Mouse (Mus musculus): ENCODE results near the gene Ncstn. TPM values are rescaled to one million over a fixed set of nuclear protein-coding genes. Genes with fewer than 3 reads are reported as not detected.

Ncstn gene
- 105 and 107 TPM in 2 replicates for polyA plus RNA-seq (2015; fragmentation: Nextera tagmentation; extraction: Ambion mirVana)

- H3K4me2 ChIP-seq (ENCODE audit: low read length), result peak within 1 kb of the TSS; percentile 84
- under 1% methylated on average over 40 of the region's 40 CpGs for WGBS
- H3K27ac ChIP-seq (ENCODE audit: low read length), result peak within 1 kb of the TSS; percentile 86
- no peaks in the 10 kb centered on the region for H3K27me3 ChIP-seq (ENCODE audit: control insufficient read depth, insufficient read depth, low read depth, low read length)
- H3K9ac ChIP-seq (ENCODE audit: low read depth, low read length), result peak within 1 kb of the TSS; percentile 88
- H3K9me3 ChIP-seq (replicated peaks; ENCODE audit: control insufficient read depth, low read length, poor library complexity, severe bottlenecking), result no peaks in the 10 kb centered on the region
- peak; percentile 99 for ATAC-seq
- peaks cover 11% of the 10 kb centered on the region; the same call in 1 of the 2 replicates for H3K36me3 ChIP-seq (ENCODE audit: control insufficient read depth, insufficient read depth, low read length)
- H3K4me3 ChIP-seq (ENCODE audit: low read depth, low read length), result peak within 1 kb of the TSS; percentile 77
- peaks cover 17% of the 10 kb centered on the region for H3K4me1 ChIP-seq (ENCODE audit: control insufficient read depth, insufficient read depth, low read length)
Observed at GRCm38 (mm10) chr1:172082101-172082898, at the start of gene Ncstn, which contains the start of gene Copa. Gene Ncstn (minus strand): TSS chr1:172082795. Gene Copa (plus strand): TSS chr1:172082529.

GRCm38 (mm10) chr1:172132319-172132718 is 49.7 kb upstream of the Ncstn start:
- Histone ChIP-seq H3K36me3 (ENCODE audit: control insufficient read depth, insufficient read depth, low read length) (peaks cover 45% of the 10 kb centered on the region), H3K27me3 (ENCODE audit: control insufficient read depth, insufficient read depth, low read depth, low read length) (no peaks in the 10 kb centered on the region), H3K9me3 (replicated peaks; ENCODE audit: control insufficient read depth, low read length, poor library complexity, severe bottlenecking) (no peaks in the 10 kb centered on the region), H3K4me1 (ENCODE audit: control insufficient read depth, insufficient read depth, low read length) (peaks cover 6% of the 10 kb centered on the region), H3K4me3 (ENCODE audit: low read depth, low read length) (no peak overlapping the region), H3K27ac (ENCODE audit: low read length) (no peak overlapping the region), H3K4me2 (ENCODE audit: low read length) (no peak overlapping the region), H3K9ac (ENCODE audit: low read depth, low read length) (no peak overlapping the region)
- 91% methylated on average over 7 of the region's 7 CpGs for WGBS
- no peak for ATAC-seq

- Histone ChIP-seq H3K36me3 (ENCODE audit: control insufficient read depth, insufficient read depth, low read length) (peaks cover 38% of the 10 kb centered on the region), H3K9ac (ENCODE audit: low read depth, low read length) (no peak overlapping the region)
Observed at GRCm38 (mm10) chr1:172129780-172130179, 47.2 kb upstream of the Ncstn start.

GRCm38 (mm10) chr1:172129108-172129507 is 46.5 kb upstream of the Ncstn start:
- Histone ChIP-seq H3K36me3 (ENCODE audit: control insufficient read depth, insufficient read depth, low read length) (peaks cover 32% of the 10 kb centered on the region), H3K4me1 (ENCODE audit: control insufficient read depth, insufficient read depth, low read length) (peaks cover 12% of the 10 kb centered on the region), H3K4me2 (ENCODE audit: low read length) (no peak overlapping the region), H3K9me3 (replicated peaks; ENCODE audit: control insufficient read depth, low read length, poor library complexity, severe bottlenecking) (no peaks in the 10 kb centered on the region), H3K4me3 (ENCODE audit: low read depth, low read length) (no peak overlapping the region), H3K9ac (ENCODE audit: low read depth, low read length) (no peak overlapping the region), H3K27me3 (ENCODE audit: control insufficient read depth, insufficient read depth, low read depth, low read length) (no peaks in the 10 kb centered on the region), H3K27ac (ENCODE audit: low read length) (no peak overlapping the region)
- 70% methylated on average over 2 of the region's 2 CpGs for WGBS
- no peak for ATAC-seq

More at GRCm38 (mm10) chr1:172129780-172130179, 47.2 kb upstream of the Ncstn start:
- H3K27me3 ChIP-seq (ENCODE audit: control insufficient read depth, insufficient read depth, low read depth, low read length), result no peaks in the 10 kb centered on the region
- WGBS, result 97% methylated on average over 5 of the region's 5 CpGs
- no peak overlapping the region for H3K4me2 ChIP-seq (ENCODE audit: low read length)
- ATAC-seq, result no peak
- peaks cover 12% of the 10 kb centered on the region for H3K4me1 ChIP-seq (ENCODE audit: control insufficient read depth, insufficient read depth, low read length)
- H3K4me3 ChIP-seq (ENCODE audit: low read depth, low read length), result no peak overlapping the region
- no peaks in the 10 kb centered on the region for H3K9me3 ChIP-seq (replicated peaks; ENCODE audit: control insufficient read depth, low read length, poor library complexity, severe bottlenecking)
- no peak overlapping the region for H3K27ac ChIP-seq (ENCODE audit: low read length)

GRCm38 (mm10) chr1:172128563-172128962 is 46.0 kb upstream of the Ncstn start:
- H3K4me3 ChIP-seq (ENCODE audit: low read depth, low read length), result no peak overlapping the region
- H3K9ac ChIP-seq (ENCODE audit: low read depth, low read length), result no peak overlapping the region
- 92% methylated on average over 15 of the region's 15 CpGs for WGBS
- ATAC-seq, result no peak
- H3K27ac ChIP-seq (ENCODE audit: low read length), result no peak overlapping the region
- H3K4me2 ChIP-seq (ENCODE audit: low read length), result no peak overlapping the region
- peaks cover 12% of the 10 kb centered on the region for H3K4me1 ChIP-seq (ENCODE audit: control insufficient read depth, insufficient read depth, low read length)
- H3K9me3 ChIP-seq (replicated peaks; ENCODE audit: control insufficient read depth, low read length, poor library complexity, severe bottlenecking), result no peaks in the 10 kb centered on the region
- no peaks in the 10 kb centered on the region for H3K27me3 ChIP-seq (ENCODE audit: control insufficient read depth, insufficient read depth, low read depth, low read length)
- H3K36me3 ChIP-seq (ENCODE audit: control insufficient read depth, insufficient read depth, low read length), result peaks cover 27% of the 10 kb centered on the region

GRCm38 (mm10) chr1:172127487-172127886 is 44.9 kb upstream of the Ncstn start:
- H3K27ac ChIP-seq (ENCODE audit: low read length), result no peak overlapping the region
- 59% methylated on average over 5 of the region's 5 CpGs for WGBS
- ATAC-seq, result no peak
- peak overlapping the region; percentile 78 for H3K9ac ChIP-seq (ENCODE audit: low read depth, low read length)
- H3K27me3 ChIP-seq (ENCODE audit: control insufficient read depth, insufficient read depth, low read depth, low read length), result no peaks in the 10 kb centered on the region
- no peaks in the 10 kb centered on the region for H3K9me3 ChIP-seq (replicated peaks; ENCODE audit: control insufficient read depth, low read length, poor library complexity, severe bottlenecking)
- peak overlapping the region; percentile 67 for H3K4me3 ChIP-seq (ENCODE audit: low read depth, low read length)
- H3K4me1 ChIP-seq (ENCODE audit: control insufficient read depth, insufficient read depth, low read length), result peaks cover 12% of the 10 kb centered on the region
- H3K36me3 ChIP-seq (ENCODE audit: control insufficient read depth, insufficient read depth, low read length), result peaks cover 23% of the 10 kb centered on the region
- peak overlapping the region; percentile 79 for H3K4me2 ChIP-seq (ENCODE audit: low read length)

GRCm38 (mm10) chr1:172126376-172127347 is 44.1 kb upstream of the Ncstn start, which contains the start of gene Pex19:
Gene Pex19 (plus strand): TSS chr1:172126755.
- H3K36me3 ChIP-seq (ENCODE audit: control insufficient read depth, insufficient read depth, low read length), result peaks cover 19% of the 10 kb centered on the region
- ATAC-seq, result peak; percentile 97

GRCm38 (mm10) chr1:172124572-172124971 is 42.0 kb upstream of the Ncstn start:
- Histone ChIP-seq H3K9ac (ENCODE audit: low read depth, low read length) (no peak overlapping the region), H3K27ac (ENCODE audit: low read length) (no peak overlapping the region), H3K9me3 (replicated peaks; ENCODE audit: control insufficient read depth, low read length, poor library complexity, severe bottlenecking) (no peaks in the 10 kb centered on the region), H3K27me3 (ENCODE audit: control insufficient read depth, insufficient read depth, low read depth, low read length) (no peaks in the 10 kb centered on the region), H3K36me3 (ENCODE audit: control insufficient read depth, insufficient read depth, low read length) (peaks cover 27% of the 10 kb centered on the region), H3K4me3 (ENCODE audit: low read depth, low read length) (no peak overlapping the region), H3K4me1 (ENCODE audit: control insufficient read depth, insufficient read depth, low read length) (peaks cover 12% of the 10 kb centered on the region), H3K4me2 (ENCODE audit: low read length) (no peak overlapping the region)
- 82% methylated on average over 6 of the region's 6 CpGs for WGBS
- no peak for ATAC-seq

More at GRCm38 (mm10) chr1:172126376-172127347, 44.1 kb upstream of the Ncstn start, which contains the start of gene Pex19:
- Histone ChIP-seq H3K4me2 (ENCODE audit: low read length) (peak within 1 kb of the TSS; percentile 79), H3K27me3 (ENCODE audit: control insufficient read depth, insufficient read depth, low read depth, low read length) (no peaks in the 10 kb centered on the region), H3K27ac (ENCODE audit: low read length) (0 out of 2 replicates have a peak within 1 kb of the TSS, but pooled peaks have one; percentile 50), H3K4me1 (ENCODE audit: control insufficient read depth, insufficient read depth, low read length) (peaks cover 12% of the 10 kb centered on the region), H3K9ac (ENCODE audit: low read depth, low read length) (peak within 1 kb of the TSS; percentile 78), H3K9me3 (replicated peaks; ENCODE audit: control insufficient read depth, low read length, poor library complexity, severe bottlenecking) (no peaks in the 10 kb centered on the region), H3K4me3 (ENCODE audit: low read depth, low read length) (peak within 1 kb of the TSS; percentile 67)
- under 1% methylated on average over 42 of the region's 42 CpGs for WGBS

Data from midbrain, embryonic 16.5 days (tissue).